Mouse (Mus musculus) erythroblast, adult 5-6 weeks (primary cell): ENCODE measurements around the gene Fam19a1. TPM values are rescaled to one million over a fixed set of nuclear protein-coding genes. Genes with fewer than 3 reads are reported as not detected.

Experiments used
- ATAC-seq: replicated peaks from 2 replicates; pipeline ENCODE4 v1.8.0; 2016; ENCODE audit warnings: moderate number of reproducible peaks, mild to moderate bottlenecking, moderate TSS enrichment, inconsistent platforms; ENCODE audit not compliant: poor library complexity, low FRiP score, severe bottlenecking
- total RNA-seq, 2 experiments: library from RNA; stranded (forward) in 1 of 2; stranded (reverse) in 1 of 2; fragments of 150-400 nt in 1 of 2; fragments of 200-764, 138-1000 nt in 1 of 2; gene quantifications; 2 replicates each; pipeline versions ENCODE4 v1.2.3 to v1.2.4; 2015 to 2017; ENCODE audit warnings: low replicate concordance in 2 of 2

The Fam19a1 gene
- total RNA-seq, 2 experiments from 2014 or later, result not detected

DNA sequence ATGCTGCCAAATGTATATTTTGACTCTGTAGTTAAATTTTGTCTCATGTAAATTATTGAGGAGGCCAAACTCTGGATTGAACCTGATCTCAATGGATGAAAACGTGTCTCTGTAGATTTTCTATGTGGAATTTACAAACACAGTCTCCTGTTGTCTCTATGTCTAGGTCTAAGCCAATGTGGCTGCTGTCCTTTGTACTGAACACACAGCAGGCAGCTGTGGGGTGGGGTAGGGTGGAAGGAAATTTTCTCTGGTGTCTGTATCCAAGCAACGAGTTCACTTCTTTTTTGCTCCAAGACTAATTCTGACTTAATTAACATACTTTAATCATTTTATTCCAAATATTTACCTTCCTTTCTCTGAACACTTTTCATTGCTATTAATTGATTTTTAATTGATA, 307.6 kb downstream of the Fam19a1 start:
- ATAC-seq, result no peak

DNA sequence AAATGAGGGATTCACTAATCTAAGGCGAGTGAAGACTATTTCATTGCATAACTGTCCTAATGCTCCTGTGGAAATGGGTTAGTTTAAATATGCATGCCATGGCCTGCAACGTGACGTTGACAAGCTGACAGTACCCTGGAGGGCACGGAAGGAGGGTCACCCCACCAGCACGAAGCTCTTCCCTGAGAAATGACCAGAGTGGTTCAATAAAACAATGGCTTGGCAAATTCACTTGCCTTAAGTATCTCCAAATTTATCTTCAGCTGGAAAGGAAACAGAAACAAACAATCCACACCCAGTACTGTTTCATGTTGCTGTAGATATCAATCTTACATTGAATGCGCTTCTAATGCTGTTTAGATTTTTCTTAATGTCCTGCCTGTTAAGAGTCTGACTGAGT, 316.4 kb downstream of the Fam19a1 start:
- ATAC-seq, result no peak

DNA sequence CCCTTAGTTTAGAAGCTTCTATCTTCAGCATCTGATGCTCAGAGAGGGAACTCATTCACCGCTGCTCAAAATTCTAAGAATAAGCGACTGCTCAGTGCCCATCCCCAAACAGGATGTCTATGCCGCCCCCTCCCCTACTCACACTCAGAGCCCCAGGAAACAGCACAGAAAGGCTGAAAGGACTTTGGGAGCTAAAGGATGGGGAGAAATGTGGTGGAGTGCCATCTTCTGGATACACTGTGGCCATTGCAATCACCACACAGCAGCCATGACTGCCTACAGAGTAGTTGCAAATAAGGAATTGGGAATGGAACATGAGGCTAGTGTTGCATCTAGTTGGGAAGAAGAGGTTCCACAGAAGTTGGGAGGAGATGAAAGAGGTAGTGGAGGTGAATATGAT, 319.4 kb downstream of the Fam19a1 start:
- no peak for ATAC-seq

DNA sequence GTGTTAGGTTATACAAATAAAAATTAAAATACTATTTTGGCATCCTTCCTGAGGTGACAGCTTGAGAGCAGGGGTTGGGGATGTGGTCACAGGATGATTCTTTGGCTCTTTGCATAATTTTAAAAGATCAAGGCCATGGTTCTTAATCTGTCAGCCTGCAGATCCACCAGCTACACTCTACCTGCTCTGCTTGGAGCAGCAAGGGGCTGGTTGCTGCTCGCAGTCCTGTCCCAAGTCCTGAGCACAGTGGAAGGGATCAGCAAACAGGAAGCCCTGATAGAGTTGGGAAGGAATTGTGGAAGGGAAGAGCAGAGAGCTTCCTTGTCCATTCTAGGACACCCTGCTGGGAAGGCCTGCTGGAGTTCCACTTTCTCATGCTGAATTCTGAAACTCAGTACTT, 320.9 kb downstream of the Fam19a1 start:
- no peak for ATAC-seq

DNA sequence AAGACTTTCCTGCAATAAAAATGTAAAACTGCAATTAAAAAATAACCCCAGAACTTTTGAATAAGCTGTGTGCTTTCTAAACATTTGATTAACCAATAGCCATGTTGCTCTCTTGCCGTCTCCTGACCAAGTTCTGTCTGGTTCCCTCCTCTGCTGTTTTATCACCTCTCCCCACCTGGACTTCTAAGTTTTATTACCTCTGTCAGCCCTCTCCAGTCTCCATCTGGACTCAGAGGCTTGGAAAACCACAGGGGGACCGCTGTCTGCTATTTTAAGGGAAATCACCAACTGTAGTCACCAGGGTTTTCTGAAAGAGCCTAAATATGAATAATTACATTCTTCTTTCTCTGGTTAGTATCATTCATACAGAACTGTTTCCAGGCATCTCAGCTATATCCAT, 322.6 kb downstream of the Fam19a1 start:
- ATAC-seq, result no peak

DNA sequence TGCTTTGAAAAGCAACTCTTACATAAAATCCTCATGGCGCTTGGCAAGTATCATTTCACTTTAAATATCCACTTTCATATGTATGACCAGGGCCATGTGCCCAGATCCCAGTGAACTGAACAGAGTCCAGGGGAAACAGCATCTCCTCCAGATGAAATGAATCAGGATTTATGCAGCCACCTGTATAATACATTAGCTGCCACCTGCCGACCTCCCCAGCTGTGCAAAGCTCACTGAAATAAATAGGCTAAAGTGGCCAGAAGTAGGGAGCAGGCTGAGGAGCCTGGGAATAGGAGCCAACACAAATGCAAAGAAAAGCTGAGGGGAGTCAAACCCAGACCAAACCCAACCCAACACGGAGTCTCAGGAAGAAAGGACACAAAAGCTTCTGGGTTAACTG, 324.9 kb downstream of the Fam19a1 start:
- ATAC-seq, result no peak

DNA sequence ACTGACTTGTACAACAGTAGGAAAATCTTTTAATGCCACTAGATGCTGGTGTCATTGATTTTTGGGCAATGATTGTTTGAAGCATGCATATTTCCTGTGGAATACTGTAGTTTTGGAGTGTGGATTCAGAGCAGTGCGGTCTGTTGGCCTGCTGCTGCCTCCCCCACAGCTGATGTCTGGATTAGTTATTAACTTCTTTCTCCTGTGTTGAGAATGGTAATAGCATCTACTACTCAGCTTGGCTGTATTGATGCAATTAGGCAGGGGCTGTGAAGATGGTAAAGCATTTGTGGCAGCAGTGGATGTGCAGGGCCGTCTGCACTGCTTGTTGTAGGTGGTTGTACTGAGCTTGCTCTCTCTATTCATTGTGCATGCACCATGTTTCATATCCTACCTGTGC, 326.5 kb downstream of the Fam19a1 start:
- no peak for ATAC-seq

DNA sequence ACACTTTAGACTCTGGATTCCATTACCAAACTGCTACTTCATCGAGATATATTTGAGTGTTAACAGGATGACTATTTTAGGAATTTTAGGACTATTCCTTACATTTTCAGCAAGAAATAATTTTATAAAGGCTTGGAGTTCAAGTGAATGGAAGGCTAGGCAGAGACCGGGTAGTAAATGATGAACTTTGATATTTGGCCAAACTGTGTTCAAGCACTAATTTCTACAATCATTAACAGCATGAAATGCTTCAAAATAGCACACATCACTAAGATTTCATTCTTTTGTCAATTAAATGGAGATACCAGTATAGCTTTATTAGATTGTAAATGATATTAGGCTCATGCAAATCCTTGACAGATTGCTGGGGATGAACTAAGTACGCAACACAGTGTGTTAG, 329.0 kb downstream of the Fam19a1 start:
- no peak for ATAC-seq

DNA sequence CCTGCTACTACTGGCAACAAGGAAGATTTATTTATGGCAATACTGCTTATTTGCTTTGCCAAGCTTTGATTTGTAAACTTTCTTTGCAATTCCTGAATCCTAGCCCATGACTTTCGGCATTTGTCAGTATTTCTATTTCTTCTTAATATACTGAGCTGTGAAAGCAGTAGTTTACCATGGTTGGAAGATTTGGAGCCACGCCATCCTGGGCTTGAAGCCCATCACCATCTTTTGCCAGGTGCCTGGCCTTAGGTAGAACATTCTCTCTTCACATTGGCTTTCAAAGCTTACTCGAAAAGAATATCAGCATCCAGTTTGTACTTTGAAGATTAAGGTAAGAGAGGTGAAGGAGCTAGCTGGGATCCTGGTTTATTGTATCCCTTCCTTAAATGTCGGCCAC, 334.5 kb downstream of the Fam19a1 start:
- no peak for ATAC-seq

DNA sequence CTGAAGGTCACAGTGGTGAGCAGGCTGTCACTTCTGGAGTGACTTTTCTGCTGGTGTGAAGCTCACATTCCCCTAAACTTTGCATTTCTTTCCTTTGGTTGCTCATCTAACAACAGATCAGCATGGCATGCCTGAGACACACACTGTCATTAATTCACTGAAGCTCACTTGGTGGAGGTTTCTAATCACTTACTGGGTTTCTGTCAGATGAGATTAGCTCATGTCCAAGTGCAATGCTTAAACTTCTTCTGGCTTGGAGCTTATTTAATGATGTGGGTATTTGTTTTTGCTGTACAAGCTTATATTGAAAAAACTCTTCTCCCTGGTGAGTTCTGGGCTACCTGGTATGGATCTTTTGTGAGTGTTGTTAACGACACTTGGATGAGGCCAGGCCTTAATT, 343.3 kb downstream of the Fam19a1 start:
- no peak for ATAC-seq

DNA sequence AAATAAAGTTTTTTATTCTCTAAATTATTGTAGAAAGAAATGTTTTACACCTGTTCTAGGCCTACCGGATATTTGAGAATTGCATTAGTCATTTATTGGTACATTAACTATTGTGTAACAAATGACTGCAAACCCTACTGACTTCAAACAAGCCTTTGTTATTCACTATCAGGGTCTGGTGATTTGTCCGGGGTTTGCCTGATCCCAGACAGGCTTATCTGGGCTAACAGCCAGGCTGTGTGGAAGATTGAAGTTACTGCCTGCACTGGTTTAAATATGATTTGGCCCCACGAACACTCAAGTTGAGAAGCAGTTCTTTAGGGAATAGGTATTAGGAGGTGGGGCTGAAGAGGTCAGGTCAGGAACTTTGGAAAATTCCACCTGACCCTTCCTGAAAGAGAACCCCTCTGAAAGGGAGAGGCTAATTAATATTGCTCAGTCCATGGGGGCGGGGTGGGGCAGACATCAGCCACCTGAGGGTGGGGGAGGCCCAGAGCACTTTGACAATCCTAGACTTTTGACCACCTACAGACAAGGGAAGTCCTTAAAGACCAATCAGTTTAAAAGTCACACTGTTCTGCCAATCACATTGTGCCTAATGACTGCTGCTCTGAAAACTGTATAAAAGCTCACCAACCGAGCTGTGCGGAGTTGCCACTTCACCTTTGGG, 344.8 kb downstream of the Fam19a1 start:
- no peak for ATAC-seq

DNA sequence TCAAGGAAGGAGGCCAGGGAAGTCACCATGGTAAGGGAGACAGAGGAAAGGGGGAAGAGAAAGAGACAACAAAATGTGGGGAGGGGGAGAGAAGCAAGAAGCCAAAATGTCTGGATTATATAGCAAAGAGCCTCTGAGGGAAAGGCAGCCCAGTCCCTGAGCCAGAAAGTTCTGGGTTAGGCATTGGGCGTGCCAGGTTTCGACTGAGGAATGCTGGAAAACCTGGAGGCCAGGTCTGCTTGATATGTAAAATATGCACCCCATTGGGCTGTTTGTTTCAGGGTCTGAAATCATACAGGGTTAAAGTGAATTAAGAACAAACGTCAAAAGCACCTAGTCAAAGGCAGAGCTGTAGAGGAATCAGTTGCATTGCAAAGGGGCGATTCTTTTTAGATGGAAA, 346.1 kb downstream of the Fam19a1 start:
- no peak for ATAC-seq

DNA sequence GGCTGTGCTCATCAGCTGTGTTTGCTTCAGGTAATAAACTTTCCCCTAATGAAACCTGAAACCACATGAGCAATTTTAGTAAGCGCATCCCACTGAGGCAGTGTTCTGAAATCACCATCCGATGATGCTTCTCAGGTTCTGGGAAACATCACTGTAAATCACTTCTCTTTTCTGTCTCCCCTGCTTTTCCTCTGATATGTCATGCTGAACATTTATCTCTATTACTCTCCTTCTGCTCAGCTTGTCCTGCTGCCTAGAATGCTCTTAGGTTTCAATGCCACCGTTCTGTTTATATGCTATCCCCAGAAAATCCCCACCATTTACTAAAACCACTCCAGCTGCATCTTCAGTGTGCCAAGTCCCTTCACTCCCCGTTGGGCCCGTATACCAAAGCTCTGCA, 386.5 kb downstream of the Fam19a1 start:
- ATAC-seq, result no peak

DNA sequence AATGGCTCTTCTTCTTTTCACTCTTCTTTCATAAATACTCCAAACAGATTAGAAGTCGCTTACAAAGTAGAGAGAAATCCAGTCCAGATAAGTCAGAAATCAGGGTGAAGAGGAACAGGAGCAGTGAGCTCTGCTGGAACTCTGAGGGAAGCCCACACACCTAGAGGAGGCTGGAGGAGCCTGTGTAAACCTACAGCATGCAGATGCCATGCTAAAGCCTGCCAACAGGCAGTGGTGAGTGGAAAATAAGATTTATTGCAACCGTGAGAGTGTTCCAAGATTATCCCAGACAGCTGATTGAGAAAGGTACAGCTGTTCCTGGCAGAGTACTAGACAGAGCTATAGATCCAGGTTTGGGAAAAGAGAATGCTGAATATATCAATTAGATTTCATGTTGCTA, 428.6 kb downstream of the Fam19a1 start:
- ATAC-seq, result no peak

DNA sequence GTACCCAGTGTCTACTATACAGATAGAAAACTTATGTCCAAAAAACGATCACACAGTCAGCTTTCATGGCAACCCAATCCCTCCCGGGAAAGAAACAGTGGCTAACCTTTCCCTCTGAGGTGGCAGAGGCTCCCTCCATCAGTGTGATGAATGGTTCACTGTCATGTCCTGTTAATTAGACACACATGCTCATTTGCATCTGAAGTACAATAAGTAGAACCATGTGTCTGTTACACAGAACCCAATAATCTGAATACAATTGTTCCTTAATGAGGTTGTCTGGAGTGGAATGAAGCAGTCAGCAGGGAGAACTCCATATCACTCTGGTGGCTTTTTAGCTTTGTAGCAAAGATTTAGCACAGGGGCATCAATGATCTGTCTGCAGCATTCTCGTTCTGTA, 431.9 kb downstream of the Fam19a1 start:
- ATAC-seq, result no peak

DNA sequence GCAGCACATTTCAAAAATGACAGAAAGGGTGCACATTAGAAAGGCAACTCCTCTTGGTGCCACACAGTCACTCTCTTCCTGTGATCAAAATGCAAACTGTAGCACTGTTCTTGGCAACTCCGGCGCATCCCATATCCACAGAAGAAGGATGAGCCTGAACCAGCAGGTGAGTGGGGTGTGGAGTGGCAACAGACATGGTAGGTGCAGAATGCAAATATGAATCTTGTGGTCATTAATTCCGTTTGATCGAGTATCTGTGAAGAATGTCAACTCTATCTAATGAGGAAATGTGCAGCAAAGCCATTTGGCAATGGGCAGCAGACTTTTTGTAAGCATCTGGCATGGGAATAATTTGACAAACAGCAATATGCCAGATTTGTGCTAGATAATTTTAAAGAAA, 437.5 kb downstream of the Fam19a1 start:
- no peak for ATAC-seq

DNA sequence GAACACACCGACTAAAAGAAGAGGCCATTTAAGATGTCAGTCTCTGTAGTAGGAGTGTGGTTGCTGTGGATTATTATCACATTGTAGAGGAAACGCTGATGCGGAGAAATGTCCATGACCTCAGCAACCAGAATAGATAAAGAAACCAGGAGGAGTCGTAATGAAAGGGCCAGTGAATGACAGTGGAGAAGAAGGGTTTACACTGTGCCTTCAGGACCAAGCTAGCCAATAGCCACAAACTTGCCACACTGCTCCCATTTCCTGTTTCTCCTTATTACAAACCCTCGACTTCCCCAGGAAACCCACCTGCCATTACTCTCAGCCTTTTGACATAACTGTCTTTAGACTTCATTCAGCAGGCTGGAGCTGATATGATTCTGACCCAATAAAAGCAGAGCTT, 465.7 kb downstream of the Fam19a1 start:
- no peak for ATAC-seq

DNA sequence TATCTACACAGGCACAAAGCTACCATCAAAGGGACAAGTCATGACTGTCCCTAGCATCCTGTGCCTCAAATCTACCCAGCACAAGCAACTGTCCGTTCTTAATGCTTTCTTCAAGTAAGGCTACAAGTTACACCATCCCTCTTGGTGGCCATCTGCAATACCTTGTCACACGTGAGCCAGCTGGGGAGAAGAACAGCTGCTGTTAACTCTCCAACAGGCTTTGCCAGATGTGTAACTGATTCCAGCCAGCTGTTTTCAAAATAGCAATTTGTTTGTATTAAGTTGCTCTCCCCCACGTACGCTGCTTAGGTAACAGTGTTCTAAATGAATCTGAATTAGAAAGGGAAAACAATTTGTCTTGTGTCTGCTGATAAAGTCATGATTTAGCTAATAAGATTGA, 467.8 kb downstream of the Fam19a1 start:
- no peak for ATAC-seq

DNA sequence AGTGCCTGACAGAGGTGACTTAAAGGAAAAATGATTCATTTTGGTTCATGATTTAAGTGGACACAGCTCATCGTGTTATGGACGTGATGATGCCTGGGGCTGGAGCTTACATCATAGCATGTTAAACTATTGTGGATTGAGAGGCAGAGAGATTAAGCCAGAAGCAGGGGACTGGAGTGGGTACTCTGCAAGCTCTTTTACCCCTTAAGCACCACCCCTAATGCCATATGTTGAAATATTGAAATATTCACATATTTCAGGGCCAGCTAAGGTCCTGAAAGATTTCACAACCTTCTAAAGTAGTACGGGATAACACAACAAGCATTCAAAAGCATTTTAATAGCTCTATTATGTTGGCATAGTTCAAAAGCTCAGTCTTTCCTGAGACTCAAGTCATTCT, 468.2 kb downstream of the Fam19a1 start:
- no peak for ATAC-seq

DNA sequence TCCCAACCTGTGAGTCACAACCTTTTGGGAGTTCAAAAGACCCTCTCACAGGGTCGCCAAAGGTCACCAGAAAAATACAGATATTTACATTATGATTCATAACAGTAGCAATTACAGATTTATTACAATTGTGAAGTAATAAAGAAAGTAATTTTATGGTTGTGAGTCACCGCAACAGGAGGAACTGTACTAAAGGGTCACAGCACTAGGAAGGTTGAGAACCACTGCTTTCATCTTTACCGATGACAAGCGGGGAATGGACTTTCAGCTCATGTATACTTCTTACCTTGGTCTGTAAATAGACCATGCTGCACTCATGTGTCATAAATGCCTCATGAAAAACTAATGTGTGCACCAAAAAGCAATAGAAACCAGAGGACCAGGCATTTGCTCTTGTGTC, 474.5 kb downstream of the Fam19a1 start:
- no peak for ATAC-seq

DNA sequence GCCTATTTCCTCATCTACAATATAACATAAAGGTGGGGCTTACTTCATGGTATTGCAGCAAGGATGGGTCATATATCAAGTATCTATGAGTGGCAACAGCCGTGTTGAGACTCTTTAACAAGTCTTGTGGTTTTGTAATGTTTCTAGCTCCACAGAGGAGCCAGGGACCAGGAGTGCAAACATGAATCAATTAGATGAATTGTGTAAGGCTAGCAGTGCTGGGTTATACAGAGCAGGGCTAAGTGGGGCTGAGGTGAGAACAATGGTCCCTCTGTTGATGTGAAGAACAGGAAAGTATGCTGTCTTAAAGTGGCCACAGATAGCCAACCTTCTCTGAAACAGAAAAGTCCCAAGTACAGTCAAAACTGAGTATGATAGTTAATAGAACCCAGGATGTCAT, 480.1 kb downstream of the Fam19a1 start:
- no peak for ATAC-seq

DNA sequence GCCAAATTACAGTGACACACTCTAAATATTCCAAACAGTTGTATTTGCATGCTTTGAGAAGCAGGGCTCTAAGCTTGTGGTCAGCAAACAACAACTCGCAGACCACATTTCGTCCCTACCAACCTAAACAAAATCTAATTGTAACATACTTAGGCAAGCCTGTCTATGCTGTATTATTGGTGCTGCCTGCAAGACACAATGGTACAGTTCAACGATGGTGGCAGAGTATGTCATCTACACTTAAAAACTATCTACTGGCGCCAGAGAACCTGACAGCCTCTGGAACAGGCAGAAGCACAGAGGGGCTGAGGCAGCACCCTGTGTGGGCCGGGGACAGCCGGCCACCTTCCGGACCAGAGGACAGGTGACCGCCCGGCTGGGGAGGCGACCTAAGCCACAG, 482.2 kb downstream of the Fam19a1 start:
- ATAC-seq, result no peak

DNA sequence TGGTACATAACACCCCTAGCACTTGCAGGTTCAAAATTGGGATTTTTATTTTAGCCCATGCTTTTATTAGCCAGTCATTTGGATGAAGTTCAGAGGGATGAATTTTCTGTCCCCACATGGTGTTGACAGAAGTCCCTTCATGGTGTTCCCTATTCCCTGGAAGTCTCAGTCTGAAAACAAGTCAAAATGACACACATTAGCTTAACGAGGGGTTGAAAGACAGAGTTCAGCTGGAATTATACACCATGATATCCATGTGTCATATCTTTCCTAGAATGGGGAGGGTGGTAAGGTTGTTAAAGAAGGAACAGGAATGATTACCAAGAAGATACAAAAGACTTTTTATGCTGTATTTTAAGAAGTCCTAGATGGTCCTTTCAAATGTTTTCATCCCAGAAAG, 511.2 kb downstream of the Fam19a1 start:
- no peak for ATAC-seq
